Mouse (Mus musculus) ovary, postnatal 14 days (tissue): ENCODE results near the gene Elk4.

Source experiments
- DNase-seq: peaks from one replicate; pipeline ENCODE4 v3.0.0; 2022; ENCODE audit warnings: low spot score

The Elk4 gene

GRCm38 (mm10) chr1:132065475-132066172 is 58.2 kb downstream of the Elk4 start:
- DNase-seq = no peak

- no peak for DNase-seq
Observed at GRCm38 (mm10) chr1:132067261-132068255, 60.2 kb downstream of the Elk4 start, which contains the start of gene Mfsd4a. TSS of gene Mfsd4a (minus strand) at chr1:132068062.

- no peak for DNase-seq
Observed at GRCm38 (mm10) chr1:132069436-132069835, 62.0 kb downstream of the Elk4 start.

- no peak for DNase-seq
Observed at GRCm38 (mm10) chr1:132070659-132071058, 63.3 kb downstream of the Elk4 start.

- no peak for DNase-seq
Observed at GRCm38 (mm10) chr1:132075576-132075975, 68.2 kb downstream of the Elk4 start.

- DNase-seq = no peak
Observed at GRCm38 (mm10) chr1:132078413-132078812, 71.0 kb downstream of the Elk4 start.
